Mouse (Mus musculus): ENCODE results near the gene Lrrc8c. TPM values are rescaled to one million over a fixed set of nuclear protein-coding genes. Genes with fewer than 3 reads are reported as not detected.
A peak's percentile ranks its signal among the peaks of the same experiment; 100 is the strongest.

The Lrrc8c gene
- polyA plus RNA-seq, 1 experiment from 2014 or later = 26.5 TPM

- no peak for ATAC-seq (ENCODE audit: borderline replicate concordance, extremely low read depth, low FRiP score, low TSS enrichment)
- Histone ChIP-seq H3K27me3 (no peaks in the 10 kb centered on the region), H3K9me3 (no peaks in the 10 kb centered on the region), H3K4me3 (no peak overlapping the region), H3K36me3 (no peaks in the 10 kb centered on the region), H3K27ac (no peak overlapping the region), H3K9ac (no peak overlapping the region), H3K4me1 (peaks cover 18% of the 10 kb centered on the region), H3K4me2 (no peak overlapping the region)
- WGBS = 68% methylated on average over 6 of the region's 6 CpGs
Measured at GRCm38 (mm10) chr5:105515532-105515931, 3.7 kb upstream of the Lrrc8c start.

DNA sequence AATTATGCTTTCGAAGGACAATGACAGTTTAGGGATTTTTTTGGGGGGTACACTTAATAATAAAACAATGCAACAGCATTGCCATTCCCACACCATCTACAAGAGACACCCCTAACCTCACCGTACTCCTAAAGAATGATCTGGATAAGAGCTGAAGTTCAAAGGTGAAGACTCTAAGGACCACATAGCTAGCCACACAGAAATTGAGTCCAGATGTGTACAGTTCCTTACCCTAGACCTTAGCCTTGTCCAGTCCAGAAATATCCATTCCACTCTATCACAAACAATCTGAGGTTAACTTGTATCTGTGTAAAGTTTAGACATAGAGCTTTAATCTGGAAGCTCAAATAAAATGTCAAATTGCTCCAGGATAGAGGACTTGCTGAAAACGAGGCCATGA lies 2.9 kb upstream of the Lrrc8c start:
- no peak overlapping the region for H3K4me2 ChIP-seq
- 41% methylated on average over 3 of the region's 3 CpGs for WGBS
- no peak for ATAC-seq (ENCODE audit: borderline replicate concordance, extremely low read depth, low FRiP score, low TSS enrichment)
- H3K4me1 ChIP-seq = peaks cover 24% of the 10 kb centered on the region
- no peaks in the 10 kb centered on the region for H3K36me3 ChIP-seq
- no peak overlapping the region for H3K4me3 ChIP-seq
- H3K9ac ChIP-seq = no peak overlapping the region
- no peaks in the 10 kb centered on the region for H3K9me3 ChIP-seq
- no peak overlapping the region for H3K27ac ChIP-seq
- no peaks in the 10 kb centered on the region for H3K27me3 ChIP-seq

GRCm38 (mm10) chr5:105517992-105518625 lies 1.1 kb upstream of the Lrrc8c start:
- Histone ChIP-seq H3K27ac (peak overlapping the region; percentile 94; the same call in 1 of the 2 replicates), H3K9ac (peak overlapping the region; percentile 74; the same call in 1 of the 2 replicates), H3K36me3 (no peaks in the 10 kb centered on the region), H3K27me3 (no peaks in the 10 kb centered on the region), H3K9me3 (no peaks in the 10 kb centered on the region), H3K4me3 (peak overlapping the region; percentile 85), H3K4me2 (peak overlapping the region; percentile 96), H3K4me1 (peaks cover 31% of the 10 kb centered on the region)
- 5% methylated on average over 7 of the region's 7 CpGs for WGBS
- ATAC-seq (ENCODE audit: borderline replicate concordance, extremely low read depth, low FRiP score, low TSS enrichment) = no peak

DNA sequence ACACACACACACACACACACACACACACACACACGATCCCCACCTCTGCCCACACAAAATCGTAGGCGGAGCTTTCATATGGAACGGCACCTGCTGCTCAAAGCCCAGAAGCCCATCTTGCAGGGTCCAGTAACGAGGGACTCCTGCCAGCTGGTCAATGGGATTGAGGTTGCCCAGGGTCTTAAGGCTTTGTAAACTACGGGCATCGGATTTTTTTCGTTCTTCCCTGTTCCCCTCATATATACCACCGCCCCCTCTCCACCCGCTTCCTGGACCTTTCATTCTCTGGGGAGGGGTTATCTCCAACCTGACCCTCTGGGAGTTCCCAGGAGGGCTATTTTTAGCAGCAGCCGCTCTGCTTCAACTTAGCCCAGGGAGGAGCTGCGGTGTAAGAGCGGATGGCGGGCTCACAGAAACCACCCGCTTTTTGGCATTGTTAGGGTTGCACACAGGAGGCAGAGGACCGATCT lies 527 bp upstream of the Lrrc8c start:
- H3K9me3 ChIP-seq = no peaks in the 10 kb centered on the region
- peak overlapping the region; percentile 74 for H3K9ac ChIP-seq
- H3K4me1 ChIP-seq = peaks cover 32% of the 10 kb centered on the region
- no peaks in the 10 kb centered on the region for H3K27me3 ChIP-seq
- peak; percentile 43; the same call in 1 of the 2 replicates for ATAC-seq (ENCODE audit: borderline replicate concordance, extremely low read depth, low FRiP score, low TSS enrichment)
- peak overlapping the region; percentile 85 for H3K4me3 ChIP-seq
- no peaks in the 10 kb centered on the region for H3K36me3 ChIP-seq
- H3K27ac ChIP-seq = peak overlapping the region; percentile 94
- under 1% methylated on average over 16 of the region's 16 CpGs for WGBS
- peak overlapping the region; percentile 96 for H3K4me2 ChIP-seq

DNA sequence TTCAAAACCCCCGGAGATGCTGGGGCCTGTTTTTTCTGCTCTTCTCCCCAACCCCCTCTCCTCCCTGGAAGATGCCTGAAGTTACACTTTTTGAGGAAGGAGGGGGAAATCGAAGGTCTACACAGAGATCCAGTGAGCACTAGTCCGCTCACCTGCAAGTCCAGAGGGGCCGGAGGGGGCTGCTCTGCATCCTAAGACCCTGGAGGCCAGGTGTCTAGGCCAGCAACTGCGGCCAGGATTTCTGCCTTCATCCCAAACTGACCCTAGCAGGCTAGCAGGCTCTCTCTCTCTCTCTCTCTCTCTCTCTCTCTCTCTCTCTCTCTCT lies 750 bp downstream of the Lrrc8c start:
- Histone ChIP-seq H3K27ac (peak overlapping the region; percentile 94), H3K4me2 (peak overlapping the region; percentile 96), H3K9ac (peak overlapping the region; percentile 74), H3K9me3 (no peaks in the 10 kb centered on the region), H3K36me3 (no peaks in the 10 kb centered on the region; the same call in 1 of the 2 replicates), H3K27me3 (no peaks in the 10 kb centered on the region), H3K4me1 (peaks cover 32% of the 10 kb centered on the region), H3K4me3 (peak overlapping the region; percentile 85)
- no peak for ATAC-seq (ENCODE audit: borderline replicate concordance, extremely low read depth, low FRiP score, low TSS enrichment)
- 9% methylated on average over 5 of the region's 5 CpGs for WGBS

DNA sequence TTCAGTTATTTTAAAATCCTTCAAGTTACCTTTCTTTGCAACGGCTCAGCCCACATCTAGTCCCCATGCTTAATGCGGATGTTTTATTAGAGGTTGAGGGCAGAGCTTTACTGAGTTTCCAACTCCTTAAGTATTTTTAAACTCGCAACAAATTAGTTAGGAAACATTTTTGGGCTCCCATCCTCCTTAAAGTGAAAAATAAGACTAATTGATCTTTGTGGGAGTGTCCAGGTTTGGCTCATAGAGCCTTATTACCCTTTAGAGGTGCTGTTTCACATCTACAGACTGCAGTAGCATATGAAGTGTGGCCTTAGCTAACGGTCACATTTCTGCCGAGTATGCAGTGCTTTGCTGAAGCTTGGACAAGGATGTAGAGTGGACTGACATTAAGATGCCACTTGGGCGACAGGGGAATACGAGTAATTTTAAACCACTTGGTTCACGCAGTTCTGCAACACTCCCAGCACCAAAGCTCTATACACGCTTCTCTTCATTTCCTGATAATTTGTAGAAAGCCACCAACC lies 1.3 kb downstream of the Lrrc8c start:
- WGBS = 39% methylated on average over 9 of the region's 9 CpGs
- Histone ChIP-seq H3K27ac (0 out of 2 replicates have a peak overlapping the region, but pooled peaks have one; percentile 94), H3K36me3 (no peaks in the 10 kb centered on the region; the same call in 1 of the 2 replicates), H3K9me3 (no peaks in the 10 kb centered on the region), H3K4me2 (peak overlapping the region; percentile 96), H3K9ac (peak overlapping the region; percentile 74), H3K4me3 (peak overlapping the region; percentile 85), H3K4me1 (peaks cover 32% of the 10 kb centered on the region), H3K27me3 (no peaks in the 10 kb centered on the region)
- no peak for ATAC-seq (ENCODE audit: borderline replicate concordance, extremely low read depth, low FRiP score, low TSS enrichment)

DNA sequence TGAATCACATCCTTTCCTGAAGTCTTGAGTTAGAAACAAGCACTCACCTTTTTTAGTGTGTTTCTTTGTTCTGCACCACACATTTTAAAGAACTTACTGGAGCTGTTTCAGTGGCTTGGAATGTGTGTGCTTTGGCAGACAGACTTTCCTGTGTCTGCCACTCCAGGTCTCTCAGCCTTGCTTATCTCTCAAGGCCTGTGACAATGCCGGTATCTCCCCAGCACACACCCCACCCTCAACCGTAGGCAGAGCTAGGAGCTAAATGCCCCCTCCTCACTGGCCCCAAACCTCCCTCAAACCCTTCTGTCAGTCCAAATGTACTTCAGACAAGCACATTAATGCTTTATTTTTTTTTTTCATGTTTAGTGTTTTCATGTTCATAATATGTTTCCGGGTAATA lies 4.3 kb downstream of the Lrrc8c start:
- 42% methylated on average over 3 of the region's 3 CpGs for WGBS
- H3K27ac ChIP-seq = peak overlapping the region; percentile 50
- H3K9me3 ChIP-seq = no peaks in the 10 kb centered on the region
- H3K4me2 ChIP-seq = no peak overlapping the region
- H3K27me3 ChIP-seq = no peaks in the 10 kb centered on the region
- H3K4me1 ChIP-seq = peaks cover 25% of the 10 kb centered on the region
- no peak overlapping the region for H3K4me3 ChIP-seq
- no peaks in the 10 kb centered on the region; the same call in 1 of the 2 replicates for H3K36me3 ChIP-seq
- ATAC-seq (ENCODE audit: borderline replicate concordance, extremely low read depth, low FRiP score, low TSS enrichment) = no peak
- H3K9ac ChIP-seq = no peak overlapping the region

DNA sequence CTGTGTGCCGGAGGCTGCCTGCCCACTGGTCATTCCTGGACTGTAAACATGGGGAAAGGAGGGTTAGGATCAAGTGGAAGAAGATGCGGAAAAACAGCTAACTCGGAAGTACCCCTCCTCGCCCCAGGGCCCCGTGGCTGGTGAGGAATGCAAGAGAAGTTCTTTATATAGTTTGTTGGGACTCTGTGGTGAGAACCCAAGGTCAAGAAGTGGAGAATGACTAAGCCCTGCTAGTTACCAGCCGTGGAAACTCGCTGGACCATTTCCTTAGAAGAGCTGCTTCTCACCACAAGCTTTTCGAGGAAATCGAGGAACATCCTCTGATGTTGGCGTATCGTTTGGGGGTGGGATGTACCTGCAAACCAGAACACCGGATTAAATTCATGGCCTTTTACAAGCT lies 5.8 kb downstream of the Lrrc8c start:
- Histone ChIP-seq H3K4me3 (no peak overlapping the region), H3K9me3 (no peaks in the 10 kb centered on the region), H3K4me2 (no peak overlapping the region), H3K27ac (no peak overlapping the region), H3K27me3 (no peaks in the 10 kb centered on the region), H3K4me1 (peaks cover 18% of the 10 kb centered on the region; the same call in 1 of the 2 replicates), H3K9ac (no peak overlapping the region), H3K36me3 (no peaks in the 10 kb centered on the region; the same call in 1 of the 2 replicates)
- 89% methylated on average over 12 of the region's 12 CpGs for WGBS
- ATAC-seq (ENCODE audit: borderline replicate concordance, extremely low read depth, low FRiP score, low TSS enrichment) = no peak

DNA sequence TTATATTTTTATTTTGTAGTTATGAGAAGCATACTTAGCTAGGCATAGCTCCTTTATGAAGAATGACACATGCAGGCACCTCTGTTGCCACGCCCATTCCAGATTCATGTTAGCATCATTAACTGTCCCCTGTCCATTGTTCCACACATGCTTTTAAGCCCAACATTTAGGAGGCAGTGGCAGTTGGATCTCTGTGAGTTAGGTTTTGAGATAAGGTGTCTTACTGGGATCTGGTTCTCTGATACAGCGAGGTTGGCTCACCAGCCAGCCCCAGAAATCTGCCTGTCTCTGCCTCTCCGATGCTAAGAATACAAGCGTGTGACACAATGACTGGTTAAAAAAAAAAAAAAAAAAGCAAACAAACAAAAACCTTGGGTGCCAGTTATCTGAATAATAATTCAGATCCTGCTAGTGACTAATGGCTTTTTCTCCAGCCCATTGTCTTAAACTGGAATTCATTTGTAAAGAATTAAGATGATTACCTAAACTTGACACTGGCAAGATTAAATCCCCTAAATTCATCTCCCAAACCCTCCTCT lies 7.0 kb downstream of the Lrrc8c start:
- 90% methylated on average over 4 of the region's 4 CpGs for WGBS
- Histone ChIP-seq H3K36me3 (no peaks in the 10 kb centered on the region; the same call in 1 of the 2 replicates), H3K4me3 (no peak overlapping the region), H3K9ac (no peak overlapping the region), H3K4me2 (no peak overlapping the region), H3K9me3 (no peaks in the 10 kb centered on the region), H3K27me3 (no peaks in the 10 kb centered on the region), H3K27ac (no peak overlapping the region), H3K4me1 (peaks cover 21% of the 10 kb centered on the region)
- ATAC-seq (ENCODE audit: borderline replicate concordance, extremely low read depth, low FRiP score, low TSS enrichment) = no peak

GRCm38 (mm10) chr5:105526766-105527165 lies 7.6 kb downstream of the Lrrc8c start:
- no peak overlapping the region for H3K9ac ChIP-seq
- H3K36me3 ChIP-seq = no peaks in the 10 kb centered on the region; the same call in 1 of the 2 replicates
- H3K4me3 ChIP-seq = no peak overlapping the region
- no peaks in the 10 kb centered on the region for H3K9me3 ChIP-seq
- ATAC-seq (ENCODE audit: borderline replicate concordance, extremely low read depth, low FRiP score, low TSS enrichment) = no peak
- peaks cover 22% of the 10 kb centered on the region for H3K4me1 ChIP-seq
- WGBS = 83% methylated on average over 9 of the region's 9 CpGs
- H3K4me2 ChIP-seq = no peak overlapping the region
- no peaks in the 10 kb centered on the region for H3K27me3 ChIP-seq
- H3K27ac ChIP-seq = no peak overlapping the region

DNA sequence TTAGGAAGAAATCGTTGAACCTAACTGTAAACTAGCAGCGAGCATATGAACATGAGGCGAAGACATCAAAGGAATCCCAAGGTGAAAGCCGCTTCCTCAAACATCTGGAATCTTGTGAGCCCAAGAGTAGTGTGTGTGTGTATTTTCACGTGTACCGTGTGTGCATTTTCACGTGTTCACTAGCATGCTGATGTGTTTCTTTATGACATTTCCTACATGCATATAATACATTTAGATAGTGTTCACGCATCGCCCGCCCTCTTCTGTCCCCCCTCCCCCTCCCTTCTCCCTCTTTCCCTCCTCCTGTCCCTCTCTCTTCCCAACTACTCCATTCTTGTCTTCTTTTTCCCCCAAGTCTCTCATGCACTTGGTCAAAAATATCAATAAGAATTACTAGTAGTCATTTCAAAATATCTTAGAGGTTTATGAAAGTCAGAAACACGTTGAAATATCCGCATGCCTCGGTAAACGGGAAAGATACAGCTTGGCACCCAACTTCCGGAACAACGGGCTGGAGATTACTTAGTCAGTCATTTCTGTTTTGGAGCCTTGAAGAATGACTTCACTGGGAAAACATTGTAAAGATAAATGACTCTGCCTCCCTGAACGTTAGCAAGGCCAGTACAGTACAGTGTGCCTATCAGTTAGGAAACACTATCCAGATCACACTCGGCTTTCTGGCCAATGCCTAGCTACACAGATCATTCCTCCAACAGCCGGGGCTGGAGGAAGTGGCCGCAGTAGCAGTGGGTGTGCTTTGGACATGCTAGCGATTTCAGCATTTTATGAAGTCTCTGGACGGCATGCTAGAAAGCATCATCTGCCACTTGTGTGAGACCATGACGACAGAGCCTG lies 8.5 kb downstream of the Lrrc8c start:
- H3K9me3 ChIP-seq = no peaks in the 10 kb centered on the region
- 77% methylated on average over 23 of the region's 23 CpGs for WGBS
- H3K4me1 ChIP-seq = peaks cover 16% of the 10 kb centered on the region
- H3K36me3 ChIP-seq = no peaks in the 10 kb centered on the region; the same call in 1 of the 2 replicates
- H3K4me3 ChIP-seq = no peak overlapping the region
- no peaks in the 10 kb centered on the region for H3K27me3 ChIP-seq
- H3K9ac ChIP-seq = no peak overlapping the region
- H3K27ac ChIP-seq = no peak overlapping the region
- no peak overlapping the region for H3K4me2 ChIP-seq
- ATAC-seq (ENCODE audit: borderline replicate concordance, extremely low read depth, low FRiP score, low TSS enrichment) = no peak; the same call in 1 of the 2 replicates
